Mouse (Mus musculus): ENCODE results near the gene Sez6.

GRCm38 (mm10) chr11:77984836-77985231 is 54.2 kb downstream of the Sez6 start:
- TF ChIP-seq EP300 (IDR thresholded peaks at IDR 0.05; ENCODE audit: low read depth) (no peak), CTCF (IDR thresholded peaks at IDR 0.05; ENCODE audit: low read depth) (no peak)
